Mouse (Mus musculus): ENCODE data around the gene Specc1l. TPM values are rescaled to one million over a fixed set of nuclear protein-coding genes. Genes with fewer than 3 reads are reported as not detected.
"Not testable (repeated sequence)": the region's sequence is repeated elsewhere in the genome, so short reads cannot be mapped to it uniquely, and the experiment has no call there.

Gene Specc1l
- polyA plus RNA-seq, 1 experiment from 2014 or later: 50.5 TPM

DNA sequence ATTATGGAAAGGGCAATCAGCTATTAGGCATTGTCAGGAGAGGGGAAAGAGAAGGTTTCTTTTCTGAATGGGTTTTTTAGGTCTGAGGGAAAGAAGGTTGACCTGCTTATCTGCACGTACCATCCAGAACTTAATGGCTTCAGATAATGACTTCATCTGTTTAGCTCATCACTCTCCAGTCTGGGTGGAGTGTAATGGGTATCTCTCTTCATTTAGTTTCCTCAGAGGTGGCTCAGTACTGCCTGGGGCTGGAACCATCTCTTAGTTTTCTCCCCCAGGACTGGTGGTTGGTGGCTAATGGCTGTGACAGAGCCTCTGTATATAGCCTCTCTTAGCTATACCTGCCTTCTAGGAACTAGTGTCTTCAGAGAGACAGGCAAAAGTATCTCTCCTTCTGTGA lies 79.5 kb downstream of the Specc1l start:
- peaks cover 16% of the 10 kb centered on the region for H3K36me3 ChIP-seq (replicated peaks)
- no peak overlapping the region for H3K4me3 ChIP-seq (replicated peaks)
- no peaks in the 10 kb centered on the region for H3K27me3 ChIP-seq
- no peak for ATAC-seq (ENCODE audit: low FRiP score)
- WGBS: 83% methylated on average over 1 of the region's 1 CpGs
- no peak overlapping the region for H3K9ac ChIP-seq
- H3K27ac ChIP-seq: no peak overlapping the region
- H3K4me2 ChIP-seq: no peak overlapping the region
- H3K4me1 ChIP-seq: no peaks in the 10 kb centered on the region
- H3K9me3 ChIP-seq: no peaks in the 10 kb centered on the region

DNA sequence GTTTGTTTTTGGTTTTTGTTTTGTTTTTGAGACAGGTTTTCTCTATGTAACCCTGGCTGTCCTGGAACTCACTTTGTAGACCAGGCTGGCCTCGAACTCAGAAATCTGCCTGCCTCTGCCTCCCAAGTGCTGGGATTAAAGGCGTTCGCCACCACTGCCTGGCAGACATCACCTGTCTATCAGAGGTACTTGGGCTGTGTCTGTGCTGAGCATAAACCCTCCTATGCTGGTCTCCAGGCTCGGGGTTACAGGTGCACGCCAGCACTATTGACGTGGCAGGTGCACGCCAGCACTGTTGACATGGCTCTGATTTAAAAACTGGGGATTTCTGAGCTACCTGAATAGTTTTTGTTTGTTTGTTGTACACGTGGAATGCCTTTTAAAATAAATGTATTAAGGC lies 80.3 kb downstream of the Specc1l start:
- H3K4me1 ChIP-seq; H3K27me3 ChIP-seq; ATAC-seq (ENCODE audit: low FRiP score); H3K4me3 ChIP-seq (replicated peaks); H3K9ac ChIP-seq; H3K9me3 ChIP-seq; H3K27ac ChIP-seq; H3K4me2 ChIP-seq: not testable (repeated sequence)
- WGBS: 92% methylated on average over 8 of the region's 8 CpGs
- H3K36me3 ChIP-seq (replicated peaks): peaks cover 20% of the 10 kb centered on the region

DNA sequence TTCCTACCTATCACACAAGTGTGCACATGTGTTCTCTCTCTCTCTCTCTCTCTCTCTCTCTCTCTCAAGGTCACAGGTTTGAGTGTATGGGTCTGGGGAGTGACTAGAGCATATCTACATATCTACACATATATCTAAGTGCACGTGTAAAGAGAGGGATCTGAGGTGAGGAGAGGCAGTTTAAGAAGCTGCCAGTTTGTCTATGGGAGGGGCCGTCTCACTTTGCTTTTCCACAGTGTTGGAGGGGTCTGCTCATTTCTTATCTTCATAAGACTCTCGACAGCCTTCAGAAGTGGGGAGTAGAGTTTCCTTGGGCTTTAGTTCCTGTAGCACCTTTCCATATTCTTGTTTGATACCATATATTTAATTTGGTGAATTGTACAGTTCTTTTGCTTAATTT lies 81.4 kb downstream of the Specc1l start:
- no peak for ATAC-seq (ENCODE audit: low FRiP score)
- H3K9ac ChIP-seq: no peak overlapping the region

GRCm38 (mm10) chr10:75294362-75294761 lies 82.5 kb downstream of the Specc1l start:
- peaks cover 17% of the 10 kb centered on the region for H3K36me3 ChIP-seq (replicated peaks)
- no peak overlapping the region for H3K9ac ChIP-seq
- no peaks in the 10 kb centered on the region for H3K9me3 ChIP-seq
- no peak overlapping the region for H3K4me3 ChIP-seq (replicated peaks)
- H3K4me1 ChIP-seq: no peaks in the 10 kb centered on the region
- no peak overlapping the region for H3K4me2 ChIP-seq
- H3K27ac ChIP-seq: no peak overlapping the region
- WGBS: 82% methylated on average over 4 of the region's 4 CpGs
- ATAC-seq (ENCODE audit: low FRiP score): no peak
- no peaks in the 10 kb centered on the region for H3K27me3 ChIP-seq

More for the DNA sequence above, 81.4 kb downstream of the Specc1l start:
- Histone ChIP-seq H3K27me3 (no peaks in the 10 kb centered on the region), H3K4me1 (no peaks in the 10 kb centered on the region), H3K36me3 (replicated peaks) (peaks cover 20% of the 10 kb centered on the region), H3K9me3 (no peaks in the 10 kb centered on the region), H3K27ac (no peak overlapping the region), H3K4me3 (replicated peaks) (no peak overlapping the region), H3K4me2 (no peak overlapping the region)
- 90% methylated on average over 3 of the region's 3 CpGs for WGBS

- Histone ChIP-seq H3K4me2 (no peak overlapping the region), H3K27me3 (no peaks in the 10 kb centered on the region), H3K4me1 (no peaks in the 10 kb centered on the region), H3K36me3 (replicated peaks) (peaks cover 15% of the 10 kb centered on the region), H3K27ac (no peak overlapping the region), H3K4me3 (replicated peaks) (no peak overlapping the region), H3K9me3 (no peaks in the 10 kb centered on the region), H3K9ac (no peak overlapping the region)
- ATAC-seq (ENCODE audit: low FRiP score): no peak
- WGBS: 88% methylated on average over 4 of the region's 4 CpGs
These were observed 83.1 kb downstream of the Specc1l start for GRCm38 (mm10) chr10:75294926-75295325.

GRCm38 (mm10) chr10:75298608-75299007 lies 86.7 kb downstream of the Specc1l start:
- Histone ChIP-seq H3K4me2 (no peak overlapping the region), H3K36me3 (replicated peaks) (peaks cover 22% of the 10 kb centered on the region), H3K9me3 (no peaks in the 10 kb centered on the region), H3K27ac (no peak overlapping the region), H3K27me3 (no peaks in the 10 kb centered on the region), H3K4me3 (replicated peaks) (no peak overlapping the region), H3K4me1 (no peaks in the 10 kb centered on the region), H3K9ac (no peak overlapping the region)
- no peak for ATAC-seq (ENCODE audit: low FRiP score)
- 88% methylated on average over 5 of the region's 5 CpGs for whole genome bisulfite sequencing

DNA sequence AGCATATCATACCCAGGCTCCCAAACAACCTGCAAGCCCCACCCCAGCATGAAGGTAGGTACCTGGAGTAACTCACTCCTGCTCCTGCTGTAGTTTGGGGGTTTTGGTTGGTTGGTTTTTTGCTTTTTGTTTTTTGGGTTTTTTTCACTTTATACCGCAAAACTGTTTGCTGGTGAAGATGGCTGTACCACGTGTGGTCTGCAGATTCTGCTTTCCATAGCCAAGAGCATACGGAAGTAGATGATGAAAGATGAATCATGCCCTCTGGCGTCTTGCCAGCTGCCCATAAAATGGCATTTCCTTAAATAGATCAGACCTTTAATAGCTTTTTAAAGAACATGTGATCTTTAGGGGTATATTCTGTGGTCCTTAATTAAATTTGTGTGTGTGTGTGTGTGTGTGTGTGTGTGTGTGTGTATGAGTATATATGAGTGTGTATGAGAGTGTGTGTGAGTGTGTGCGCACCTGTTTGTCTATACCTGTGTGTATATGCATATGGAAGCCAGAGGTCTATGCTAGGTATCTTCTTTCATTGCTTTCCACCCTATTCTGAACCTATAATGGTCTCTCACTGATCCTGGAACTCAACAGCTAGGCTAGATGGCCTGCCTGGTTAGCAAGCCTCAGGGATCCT lies 88.0 kb downstream of the Specc1l start:
- Histone ChIP-seq H3K4me2 (no peak overlapping the region), H3K36me3 (replicated peaks) (peaks cover 26% of the 10 kb centered on the region), H3K9ac (no peak overlapping the region), H3K27ac (no peak overlapping the region), H3K9me3 (no peaks in the 10 kb centered on the region), H3K4me3 (replicated peaks) (no peak overlapping the region), H3K27me3 (no peaks in the 10 kb centered on the region), H3K4me1 (peaks cover 9% of the 10 kb centered on the region)
- no peak for ATAC-seq (ENCODE audit: low FRiP score)
- 93% methylated on average over 5 of the region's 5 CpGs for whole genome bisulfite sequencing

DNA sequence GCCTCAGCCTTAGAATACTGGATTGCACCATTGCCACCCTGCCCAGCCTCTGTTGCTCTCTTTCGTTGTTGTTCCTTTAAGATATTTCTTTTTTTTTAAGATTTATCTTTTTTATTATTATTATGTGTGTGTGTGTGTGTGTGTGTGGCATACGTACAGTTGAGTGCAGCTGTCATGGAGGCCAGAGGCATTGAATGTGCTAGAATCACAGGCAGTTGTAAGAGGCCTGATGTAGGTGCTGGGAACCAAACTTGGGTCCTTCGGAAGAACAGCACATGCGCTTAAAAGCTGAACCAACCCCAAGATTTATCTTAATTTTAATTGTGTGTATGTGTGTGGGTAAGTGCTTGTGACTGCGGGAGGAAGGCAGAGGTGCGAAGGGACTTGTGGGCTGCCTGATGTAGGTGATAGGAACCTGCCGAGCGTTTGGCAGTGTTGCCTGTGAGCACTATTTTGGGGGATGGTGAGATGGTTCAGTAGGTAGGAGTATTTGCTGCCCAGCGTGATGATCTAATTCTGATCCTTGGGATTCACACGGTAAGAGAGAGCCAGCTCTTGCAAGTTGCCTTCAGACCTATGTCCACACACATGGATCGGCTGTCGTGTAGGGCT lies 89.4 kb downstream of the Specc1l start:
- Histone ChIP-seq H3K4me2 (no peak overlapping the region), H3K4me3 (replicated peaks) (no peak overlapping the region), H3K9ac (no peak overlapping the region), H3K36me3 (replicated peaks) (peaks cover 26% of the 10 kb centered on the region), H3K9me3 (no peaks in the 10 kb centered on the region), H3K4me1 (peaks cover 9% of the 10 kb centered on the region), H3K27me3 (no peaks in the 10 kb centered on the region), H3K27ac (no peak overlapping the region)
- WGBS: 94% methylated on average over 12 of the region's 12 CpGs
- ATAC-seq (ENCODE audit: low FRiP score): no peak

DNA sequence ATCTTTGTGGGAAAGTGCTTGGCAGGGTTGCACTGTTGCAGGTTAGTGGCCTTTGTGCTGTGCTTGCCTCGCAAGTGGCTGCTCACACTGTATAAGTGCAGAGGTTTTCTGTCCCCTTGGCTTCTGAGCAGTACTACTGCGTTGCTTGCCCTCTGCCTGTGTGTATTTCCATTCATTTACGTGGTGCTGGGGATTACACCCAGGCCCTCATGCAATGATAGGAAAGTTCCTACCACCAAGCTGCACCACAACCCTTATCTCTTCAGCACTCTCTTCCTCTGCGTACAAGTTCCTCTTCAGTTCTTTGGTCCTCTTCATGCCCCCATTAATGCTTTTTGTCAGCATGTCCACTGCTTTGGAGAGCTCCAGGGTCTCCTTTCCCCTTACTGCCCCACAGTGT lies 90.1 kb downstream of the Specc1l start:
- H3K27ac ChIP-seq: no peak overlapping the region
- no peak for ATAC-seq (ENCODE audit: low FRiP score)
- H3K27me3 ChIP-seq: no peaks in the 10 kb centered on the region
- no peaks in the 10 kb centered on the region for H3K9me3 ChIP-seq
- 87% methylated on average over 4 of the region's 4 CpGs for WGBS
- H3K36me3 ChIP-seq (replicated peaks): peaks cover 26% of the 10 kb centered on the region
- H3K9ac ChIP-seq: no peak overlapping the region
- H3K4me3 ChIP-seq (replicated peaks): no peak overlapping the region
- peaks cover 9% of the 10 kb centered on the region for H3K4me1 ChIP-seq
- no peak overlapping the region for H3K4me2 ChIP-seq

- H3K4me2 ChIP-seq: no peak overlapping the region
- H3K27ac ChIP-seq: no peak overlapping the region
- no peak overlapping the region for H3K4me3 ChIP-seq (replicated peaks)
- H3K4me1 ChIP-seq: peaks cover 9% of the 10 kb centered on the region
- 93% methylated on average over 4 of the region's 4 CpGs for WGBS
- H3K9ac ChIP-seq: no peak overlapping the region
- H3K9me3 ChIP-seq: no peaks in the 10 kb centered on the region
- H3K36me3 ChIP-seq (replicated peaks): peaks cover 32% of the 10 kb centered on the region
- no peaks in the 10 kb centered on the region for H3K27me3 ChIP-seq
- no peak for ATAC-seq (ENCODE audit: low FRiP score)
These were observed 90.7 kb downstream of the Specc1l start for GRCm38 (mm10) chr10:75302536-75302935.

- Histone ChIP-seq H3K4me2 (no peak overlapping the region), H3K36me3 (replicated peaks) (peaks cover 41% of the 10 kb centered on the region), H3K9ac (no peak overlapping the region), H3K9me3 (no peaks in the 10 kb centered on the region), H3K27me3 (no peaks in the 10 kb centered on the region), H3K27ac (peak overlapping the region; percentile 65; the same call in 1 of the 2 replicates), H3K4me3 (replicated peaks) (no peak overlapping the region), H3K4me1 (peaks cover 9% of the 10 kb centered on the region)
- 91% methylated on average over 8 of the region's 8 CpGs for WGBS
- ATAC-seq (ENCODE audit: low FRiP score): no peak
These were observed 91.6 kb downstream of the Specc1l start for GRCm38 (mm10) chr10:75303324-75304048.

GRCm38 (mm10) chr10:75304049-75304405 lies 92.2 kb downstream of the Specc1l start:
- no peak overlapping the region for H3K9ac ChIP-seq
- no peak overlapping the region for H3K4me3 ChIP-seq (replicated peaks)
- H3K27me3 ChIP-seq: no peaks in the 10 kb centered on the region
- no peaks in the 10 kb centered on the region for H3K9me3 ChIP-seq
- H3K36me3 ChIP-seq (replicated peaks): peaks cover 45% of the 10 kb centered on the region
- H3K27ac ChIP-seq: peak overlapping the region; percentile 65
- H3K4me1 ChIP-seq: peaks cover 9% of the 10 kb centered on the region
- ATAC-seq (ENCODE audit: low FRiP score): no peak
- WGBS: 92% methylated on average over 5 of the region's 5 CpGs
- H3K4me2 ChIP-seq: no peak overlapping the region

All from forebrain, embryonic 12.5 days (tissue).